Mouse (Mus musculus): Measurements from ENCODE around the gene Ifitm6. TPM values are rescaled to one million over a fixed set of nuclear protein-coding genes. Genes with fewer than 3 reads are reported as not detected.
"Not testable (repeated sequence)": the region's sequence is repeated elsewhere in the genome, so short reads cannot be mapped to it uniquely, and the experiment has no call there.

The Ifitm6 gene
- polyA plus RNA-seq, 1 experiment from 2014 or later, result 53.6 TPM

GRCm38 (mm10) chr7:140970931-140971330 is 46.8 kb downstream of the Ifitm6 start:
- no peak overlapping the region for H3K9ac ChIP-seq (replicated peaks)
- no peak for ATAC-seq

DNA sequence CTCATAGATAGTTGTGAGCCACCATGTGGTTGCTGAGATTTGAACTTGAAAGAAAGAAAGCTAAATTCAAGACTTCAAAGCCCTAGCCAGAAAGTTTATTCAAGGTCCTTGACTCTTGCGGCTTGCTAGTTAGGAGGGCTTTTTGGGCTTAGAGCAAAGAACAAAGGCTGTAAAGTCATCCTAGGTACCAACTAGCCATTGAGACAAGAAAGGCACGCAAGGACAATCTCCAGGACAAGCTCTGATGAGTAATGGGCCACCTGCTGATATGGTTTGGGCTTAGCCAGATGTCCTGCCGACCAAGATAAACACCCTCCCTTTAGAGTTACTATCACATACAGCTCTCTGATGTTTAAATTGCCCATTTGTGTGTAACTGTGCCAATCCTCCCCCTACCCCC is 49.0 kb downstream of the Ifitm6 start:
- H3K9me3 ChIP-seq (ENCODE audit: low read length); H3K9ac ChIP-seq (replicated peaks); H3K4me3 ChIP-seq (ENCODE audit: low read depth, low read length); H3K4me2 ChIP-seq (ENCODE audit: low read depth, low read length); H3K4me1 ChIP-seq (ENCODE audit: insufficient read depth); DNase-seq; H3K27me3 ChIP-seq (ENCODE audit: insufficient read depth, low read length); ATAC-seq; H3K36me3 ChIP-seq (replicated peaks; ENCODE audit: insufficient read depth, low read length): not testable (repeated sequence)
- WGBS (ENCODE audit: insufficient replicate concordance), result 36% methylated on average over 3 of the region's 3 CpGs
- 0 out of 2 replicates have a peak overlapping the region, but pooled peaks have one; percentile 1 for H3K27ac ChIP-seq (ENCODE audit: low read depth)

More at GRCm38 (mm10) chr7:140970931-140971330, 46.8 kb downstream of the Ifitm6 start:
- Histone ChIP-seq H3K4me2 (ENCODE audit: low read depth, low read length) (no peak overlapping the region), H3K4me1 (ENCODE audit: insufficient read depth) (peaks cover 4% of the 10 kb centered on the region; the same call in 1 of the 2 replicates), H3K27ac (ENCODE audit: low read depth) (no peak overlapping the region), H3K36me3 (replicated peaks; ENCODE audit: insufficient read depth, low read length) (no peaks in the 10 kb centered on the region), H3K4me3 (ENCODE audit: low read depth, low read length) (no peak overlapping the region), H3K27me3 (ENCODE audit: insufficient read depth, low read length) (no peaks in the 10 kb centered on the region), H3K9me3 (ENCODE audit: low read length) (no peaks in the 10 kb centered on the region)
- no peak for TF ChIP-seq EP300 (IDR thresholded peaks at IDR 0.05; ENCODE audit: low read depth)
- TF ChIP-seq CTCF (IDR thresholded peaks at IDR 0.05; ENCODE audit: low read depth), result no peak
- 41% methylated on average over 7 of the region's 7 CpGs for WGBS (ENCODE audit: insufficient replicate concordance)
- DNase-seq, result no peak

GRCm38 (mm10) chr7:140967862-140968591 is 49.7 kb downstream of the Ifitm6 start:
- H3K4me3 ChIP-seq (ENCODE audit: low read depth, low read length), result no peak overlapping the region
- ATAC-seq (no peak), DNase-seq (no peak)
- H3K4me1 ChIP-seq (ENCODE audit: insufficient read depth), result peaks cover 6% of the 10 kb centered on the region; the same call in 1 of the 2 replicates
- H3K4me2 ChIP-seq (ENCODE audit: low read depth, low read length), result no peak overlapping the region
- H3K9ac ChIP-seq (replicated peaks), result no peak overlapping the region
- 0 out of 2 replicates have a peak overlapping the region, but pooled peaks have one; percentile 1 for H3K27ac ChIP-seq (ENCODE audit: low read depth)
- no peak for TF ChIP-seq EP300 (IDR thresholded peaks at IDR 0.05; ENCODE audit: low read depth)
- TF ChIP-seq CTCF (IDR thresholded peaks at IDR 0.05; ENCODE audit: low read depth), result no peak
- no peaks in the 10 kb centered on the region for H3K9me3 ChIP-seq (ENCODE audit: low read length)
- H3K36me3 ChIP-seq (replicated peaks; ENCODE audit: insufficient read depth, low read length), result no peaks in the 10 kb centered on the region
- H3K27me3 ChIP-seq (ENCODE audit: insufficient read depth, low read length), result no peaks in the 10 kb centered on the region
- WGBS (ENCODE audit: insufficient replicate concordance), result 18% methylated on average over 14 of the region's 14 CpGs

- no peaks in the 10 kb centered on the region for H3K36me3 ChIP-seq (replicated peaks; ENCODE audit: insufficient read depth, low read length)
- no peak for ATAC-seq
- no peak within 1 kb of the TSS for H3K4me2 ChIP-seq (ENCODE audit: low read depth, low read length)
- peaks cover 6% of the 10 kb centered on the region; the same call in 1 of the 2 replicates for H3K4me1 ChIP-seq (ENCODE audit: insufficient read depth)
- 73% methylated on average over 4 of the region's 4 CpGs for WGBS (ENCODE audit: insufficient replicate concordance)
- H3K27me3 ChIP-seq (ENCODE audit: insufficient read depth, low read length), result no peaks in the 10 kb centered on the region
- H3K27ac ChIP-seq (ENCODE audit: low read depth), result no peak within 1 kb of the TSS
- no peak within 1 kb of the TSS for H3K4me3 ChIP-seq (ENCODE audit: low read depth, low read length)
- H3K9me3 ChIP-seq (ENCODE audit: low read length), result no peaks in the 10 kb centered on the region
- no peak for DNase-seq
- no peak within 1 kb of the TSS for H3K9ac ChIP-seq (replicated peaks)
- no peak for TF ChIP-seq EP300 (IDR thresholded peaks at IDR 0.05; ENCODE audit: low read depth)
- TF ChIP-seq CTCF (IDR thresholded peaks at IDR 0.05; ENCODE audit: low read depth), result no peak
These were observed 50.8 kb downstream of the Ifitm6 start, which contains the start of gene Ifitm1 for GRCm38 (mm10) chr7:140966921-140967320. Gene Ifitm1, plus strand, starts transcription at chr7:140967221.

Other genes starting within 250 kb of the Ifitm6 start
- not detected in 2 replicates for gene Syce1, start 230.1 kb downstream of the Ifitm6 start, polyA plus RNA-seq (2015; fragmentation: Nextera tagmentation; extraction: Ambion mirVana)
- 0.14 and 0.21 TPM in 2 replicates for gene Zfp941, start 195.7 kb downstream of the Ifitm6 start, polyA plus RNA-seq (2015; fragmentation: Nextera tagmentation; extraction: Ambion mirVana)
- gene Urah, start 182.9 kb downstream of the Ifitm6 start, polyA plus RNA-seq (2015; fragmentation: Nextera tagmentation; extraction: Ambion mirVana), result 316 TPM in 2 replicates
- gene Scgb1c1, start 172.4 kb downstream of the Ifitm6 start, polyA plus RNA-seq (2015; fragmentation: Nextera tagmentation; extraction: Ambion mirVana), result not detected in 2 replicates
- not detected in 2 replicates for gene Odf3, start 170.1 kb downstream of the Ifitm6 start, polyA plus RNA-seq (2015; fragmentation: Nextera tagmentation; extraction: Ambion mirVana)
- not detected in 2 replicates for gene Gm45785, start 161.6 kb downstream of the Ifitm6 start, polyA plus RNA-seq (2015; fragmentation: Nextera tagmentation; extraction: Ambion mirVana)
- 15.9 and 17.1 TPM in 2 replicates for gene Ric8a, start 161.0 kb downstream of the Ifitm6 start, polyA plus RNA-seq (2015; fragmentation: Nextera tagmentation; extraction: Ambion mirVana)
- 30.7 and 35.9 TPM in 2 replicates for gene Bet1l, start 160.3 kb downstream of the Ifitm6 start, polyA plus RNA-seq (2015; fragmentation: Nextera tagmentation; extraction: Ambion mirVana)
- 106 and 112 TPM in 2 replicates for gene Psmd13, start 136.0 kb downstream of the Ifitm6 start, polyA plus RNA-seq (2015; fragmentation: Nextera tagmentation; extraction: Ambion mirVana)
- 66.2 and 66.9 TPM in 2 replicates for gene Sirt3, start 135.6 kb downstream of the Ifitm6 start, polyA plus RNA-seq (2015; fragmentation: Nextera tagmentation; extraction: Ambion mirVana)
- 1.2 and 12.7 TPM in 2 replicates for gene Cox8b, start 117.5 kb downstream of the Ifitm6 start, polyA plus RNA-seq (2015; fragmentation: Nextera tagmentation; extraction: Ambion mirVana)
- 16.7 and 18.8 TPM in 2 replicates for gene Nlrp6, start 97.0 kb downstream of the Ifitm6 start, polyA plus RNA-seq (2015; fragmentation: Nextera tagmentation; extraction: Ambion mirVana)
- 5.5 and 6.3 TPM in 2 replicates for gene Pgghg, start 76.5 kb downstream of the Ifitm6 start, polyA plus RNA-seq (2015; fragmentation: Nextera tagmentation; extraction: Ambion mirVana)
- 0.41 and 0.48 TPM in 2 replicates for gene Ifitm5, start 67.6 kb downstream of the Ifitm6 start, polyA plus RNA-seq (2015; fragmentation: Nextera tagmentation; extraction: Ambion mirVana)
- gene Gm45717, start 62.0 kb downstream of the Ifitm6 start, polyA plus RNA-seq (2015; fragmentation: Nextera tagmentation; extraction: Ambion mirVana), result 0.59 TPM in 1 of 2 replicates, not detected in the other
- gene Ifitm2, start 61.9 kb downstream of the Ifitm6 start, polyA plus RNA-seq (2015; fragmentation: Nextera tagmentation; extraction: Ambion mirVana), result 798 and 816 TPM in 2 replicates
- 33.4 and 38.6 TPM in 2 replicates for gene Ifitm1, start 50.7 kb downstream of the Ifitm6 start, polyA plus RNA-seq (2015; fragmentation: Nextera tagmentation; extraction: Ambion mirVana)
- gene Ifitm3, start 7.2 kb downstream of the Ifitm6 start, polyA plus RNA-seq (2015; fragmentation: Nextera tagmentation; extraction: Ambion mirVana), result 295 and 298 TPM in 2 replicates
- not detected in 2 replicates for gene Gm17387, start 11.2 kb upstream of the Ifitm6 start, polyA plus RNA-seq (2015; fragmentation: Nextera tagmentation; extraction: Ambion mirVana)
- gene B4galnt4, start 43.2 kb upstream of the Ifitm6 start, polyA plus RNA-seq (2015; fragmentation: Nextera tagmentation; extraction: Ambion mirVana), result 0.15 and 0.34 TPM in 2 replicates
- gene Pkp3, start 60.3 kb upstream of the Ifitm6 start, polyA plus RNA-seq (2015; fragmentation: Nextera tagmentation; extraction: Ambion mirVana), result 1.4 and 1.5 TPM in 2 replicates
- gene Sigirr, start 82.6 kb upstream of the Ifitm6 start, polyA plus RNA-seq (2015; fragmentation: Nextera tagmentation; extraction: Ambion mirVana), result 18.0 and 20.1 TPM in 2 replicates
- 1.4 and 1.8 TPM in 2 replicates for gene Ano9, start 99.9 kb upstream of the Ifitm6 start, polyA plus RNA-seq (2015; fragmentation: Nextera tagmentation; extraction: Ambion mirVana)
- 57.9 and 71.0 TPM in 2 replicates for gene Ptdss2, start 104.5 kb upstream of the Ifitm6 start, polyA plus RNA-seq (2015; fragmentation: Nextera tagmentation; extraction: Ambion mirVana)
- 55.2 and 55.7 TPM in 2 replicates for gene Rnh1, start 154.9 kb upstream of the Ifitm6 start, polyA plus RNA-seq (2015; fragmentation: Nextera tagmentation; extraction: Ambion mirVana)
- gene Hras, start 176.1 kb upstream of the Ifitm6 start, polyA plus RNA-seq (2015; fragmentation: Nextera tagmentation; extraction: Ambion mirVana), result 44.0 and 46.2 TPM in 2 replicates
- 2.0 and 2.2 TPM in 2 replicates for gene Lrrc56, start 176.2 kb upstream of the Ifitm6 start, polyA plus RNA-seq (2015; fragmentation: Nextera tagmentation; extraction: Ambion mirVana)
- gene Lmntd2, start 196.2 kb upstream of the Ifitm6 start, polyA plus RNA-seq (2015; fragmentation: Nextera tagmentation; extraction: Ambion mirVana), result 0.49 TPM in 2 replicates
- 24.9 and 27.3 TPM in 2 replicates for gene Rassf7, start 197.9 kb upstream of the Ifitm6 start, polyA plus RNA-seq (2015; fragmentation: Nextera tagmentation; extraction: Ambion mirVana)
- 10.8 and 14.3 TPM in 2 replicates for gene Phrf1, start 210.9 kb upstream of the Ifitm6 start, polyA plus RNA-seq (2015; fragmentation: Nextera tagmentation; extraction: Ambion mirVana)
- gene Irf7, start 248.6 kb upstream of the Ifitm6 start, polyA plus RNA-seq (2015; fragmentation: Nextera tagmentation; extraction: Ambion mirVana), result 22.9 and 25.4 TPM in 2 replicates

Measured in liver, postnatal 0 days (tissue).